Mouse (Mus musculus): ENCODE measurements around the gene Ranbp17.

DNA sequence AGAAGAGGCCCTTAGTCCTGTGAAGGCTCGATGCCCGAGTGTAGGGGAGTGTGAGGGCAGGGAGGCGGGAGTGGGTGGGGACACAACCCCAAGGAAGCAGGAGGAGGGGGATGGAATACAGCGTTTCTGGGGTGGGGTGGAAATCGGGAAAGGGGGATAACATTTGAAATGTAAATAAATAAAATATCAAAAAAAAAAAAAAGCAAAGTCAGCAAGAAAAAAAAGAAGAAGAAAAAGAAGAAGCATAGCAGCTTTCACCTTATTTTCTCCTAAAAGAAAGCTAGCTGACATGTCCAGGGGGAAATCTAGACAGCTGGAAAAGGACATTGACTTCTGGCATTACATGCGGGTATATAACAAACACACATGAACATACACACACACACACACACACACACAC is 117.3 kb downstream of the Ranbp17 start:
- no peak for TF ChIP-seq CTCF (IDR thresholded peaks at IDR 0.05; ENCODE audit: extremely low read depth, insufficient read depth, insufficient read length, insufficient replicate concordance)
- no peak for TF ChIP-seq POLR2A (IDR thresholded peaks at IDR 0.05; ENCODE audit: low read depth, low read length)

All from spleen, adult 2 months (tissue).